Mouse (Mus musculus) heart, adult 2 months (tissue): ENCODE measurements around the gene Cnnm1. TPM values are rescaled to one million over a fixed set of nuclear protein-coding genes. Genes with fewer than 3 reads are reported as not detected.

Experiments used
- DNase-seq, 2 experiments: peaks; one replicate each; pipeline ENCODE4 v3.0.0; 2021
- H3K27ac ChIP-seq: fragments of 200-600 bp; 2 replicates; pipeline ENCODE4 v1.8.1; 2022
- H3K27me3 ChIP-seq: fragments of 200-500 bp; 2 replicates; pipeline ENCODE4 v1.6.1; 2012; ENCODE audit warnings: mild to moderate bottlenecking, low read length, inconsistent platforms, mixed read lengths; ENCODE audit not compliant: control insufficient read depth, insufficient read depth
- H3K36me3 ChIP-seq: fragments of 200-500 bp; 2 replicates; pipeline ENCODE4 v1.6.1; 2012; ENCODE audit warnings: low read length, inconsistent platforms; ENCODE audit not compliant: control insufficient read depth, insufficient read depth
- H3K4me1 ChIP-seq: fragments of 200-500 bp; 2 replicates; pipeline ENCODE4 v1.6.1; 2011; ENCODE audit warnings: low read length; ENCODE audit not compliant: control insufficient read depth, insufficient read depth
- H3K4me3 ChIP-seq: fragments of 200-600 bp; 2 replicates; pipeline ENCODE4 v1.8.1; 2022
- H3K79me2 ChIP-seq: fragments of 200-500 bp; replicated peaks from 2 replicates; pipeline ENCODE4 v1.6.1; 2012; ENCODE audit warnings: mild to moderate bottlenecking, inconsistent platforms, low read length, moderate library complexity, mixed read lengths; ENCODE audit not compliant: control insufficient read depth, insufficient read depth
- H3K9ac ChIP-seq: fragments of 200-500 bp; 2 replicates; pipeline ENCODE4 v1.6.1; 2012; ENCODE audit warnings: low read depth, mild to moderate bottlenecking, control low read depth, inconsistent platforms, low read length, mixed read lengths
- CTCF ChIP-seq: fragments of 200-600 bp; IDR thresholded peaks from 2 replicates; pipeline ENCODE4 v1.8.1; 2022; ENCODE audit warnings: antibody characterized with exemption, mild to moderate bottlenecking, moderate library complexity
- EP300 ChIP-seq: fragments of 200-500 bp; IDR thresholded peaks from 2 replicates; pipeline ENCODE4 v1.6.1; 2011; ENCODE audit warnings: low read depth, low read length, control low read depth; ENCODE audit not compliant: insufficient read depth
- POLR2A ChIP-seq: fragments of 200-500 bp; IDR thresholded peaks from 2 replicates; pipeline ENCODE4 v1.6.1; 2011; ENCODE audit warnings: mild to moderate bottlenecking, low read depth, low read length, control low read depth; ENCODE audit not compliant: insufficient read depth
- WGBS: fragments of 180-500 bp; shearing (Covaris S2); methylation state at CpG from one replicate; pipeline ENCODE4 v1.1.7; 2018; 5-methylcytosine and 5-hydroxymethylcytosine counted together
- intact Hi-C: fragments of 180-260 bp; cut with DNase I; formaldehyde crosslinking; loops from one replicate; pipeline ENCODE4 v1.15.1; 2025
- polyA plus RNA-seq: library from polyadenylated mRNA; depleted of rRNA; stranded (reverse); fragments of >200 nt; gene quantifications from 2 replicates; pipeline ENCODE4 v1.2.3, GENCODE M21; 2012
- total RNA-seq, 2 experiments: library from RNA; stranded (reverse); gene quantifications; 2 replicates each; pipeline ENCODE4 v1.2.3; 2021

Cnnm1 gene
- total and polyA plus RNA-seq, 3 experiments: 0.04 to 0.05 (median 0.05) TPM

- Histone ChIP-seq H3K27ac (peak overlapping the region; percentile 90; the same call in 1 of the 2 replicates), H3K4me3 (no peak overlapping the region), H3K79me2 (no peaks in the 10 kb centered on the region), H3K36me3 (no peaks in the 10 kb centered on the region), H3K27me3 (no peaks in the 10 kb centered on the region), H3K4me1 (peaks cover 11% of the 10 kb centered on the region), H3K9ac (no peak overlapping the region)
- intact Hi-C loops: loop anchor here (5.0 to 10.0 kb wide), 3 partner anchors 86 to 861 kb away; partner anchors contain the start of genes Cox15, Cutc and Nkx2-3
- TF ChIP-seq CTCF (no peak), POLR2A (no peak), EP300 (no peak)
- DNase-seq: no peak
- 92% methylated on average over 9 of the region's 9 CpGs for WGBS
Measured at GRCm38 (mm10) chr19:43526025-43526424, 85.8 kb downstream of the Cnnm1 start.

GRCm38 (mm10) chr19:43527131-43527530 is 86.9 kb downstream of the Cnnm1 start:
- intact Hi-C loops: loop anchor here (5.0 to 10.0 kb wide), 3 partner anchors 85 to 862 kb away; partner anchors contain the start of genes Cox15, Cutc and Nkx2-3
- no peak for DNase-seq
- WGBS: 9% methylated on average over 11 of the region's 11 CpGs

DNA sequence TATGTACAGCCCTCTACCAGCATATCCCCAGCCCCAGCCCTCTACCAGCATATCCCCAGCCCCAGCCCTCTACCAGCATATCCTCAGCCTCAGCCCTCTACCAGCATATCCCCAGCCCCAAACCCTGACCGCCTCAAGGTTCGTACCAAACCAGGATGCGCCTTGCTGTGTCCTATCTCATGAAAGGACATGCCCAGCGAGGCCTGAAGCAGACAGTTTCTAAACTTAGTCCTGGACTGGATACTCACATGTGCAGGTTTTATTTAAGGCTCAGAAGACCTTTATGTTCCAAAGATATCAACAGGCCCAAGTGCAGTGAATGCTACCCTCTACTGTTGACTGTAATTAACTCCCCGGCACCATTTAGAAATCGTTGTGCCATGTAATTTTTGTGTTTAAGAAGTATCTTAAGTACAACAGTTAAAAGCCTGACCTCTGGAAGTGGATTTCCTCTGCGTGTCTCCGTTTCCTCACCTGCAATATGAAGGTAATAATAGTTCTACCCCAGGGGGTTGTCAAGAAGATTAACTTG is 87.9 kb downstream of the Cnnm1 start:
- Histone ChIP-seq H3K4me3 (peak overlapping the region; percentile 22), H3K27ac (peak overlapping the region; percentile 90)
- DNase-seq: peak in 1 of 2 experiments; percentile 40

More at GRCm38 (mm10) chr19:43527131-43527530, 86.9 kb downstream of the Cnnm1 start:
- no peaks in the 10 kb centered on the region for H3K79me2 ChIP-seq
- H3K27me3 ChIP-seq: no peaks in the 10 kb centered on the region
- H3K4me3 ChIP-seq: no peak overlapping the region; the same call in 1 of the 2 replicates
- peaks cover 11% of the 10 kb centered on the region for H3K4me1 ChIP-seq
- H3K27ac ChIP-seq: peak overlapping the region; percentile 90
- no peak overlapping the region for H3K9ac ChIP-seq
- no peaks in the 10 kb centered on the region for H3K36me3 ChIP-seq
- TF ChIP-seq POLR2A (no peak), EP300 (0 out of 2 replicates have a peak, but pooled peaks have one; percentile 26), CTCF (peak; percentile 75)

GRCm38 (mm10) chr19:43530197-43530770 is 90.0 kb downstream of the Cnnm1 start:
- no peaks in the 10 kb centered on the region for H3K79me2 ChIP-seq
- intact Hi-C loops: loop anchor here (2.0 kb wide), 1 partner anchor 125 kb away; no protein-coding TSS in a partner anchor
- no peaks in the 10 kb centered on the region for H3K27me3 ChIP-seq
- H3K27ac ChIP-seq: peak overlapping the region; percentile 40; the same call in 1 of the 2 replicates
- 4% methylated on average over 13 of the region's 13 CpGs for WGBS
- DNase-seq: peak; percentile 54 to 76
- H3K4me3 ChIP-seq: peak overlapping the region; percentile 25; the same call in 1 of the 2 replicates
- no peaks in the 10 kb centered on the region for H3K36me3 ChIP-seq
- peak overlapping the region; percentile 62; the same call in 1 of the 2 replicates for H3K9ac ChIP-seq
- peaks cover 7% of the 10 kb centered on the region for H3K4me1 ChIP-seq
- TF ChIP-seq EP300 (no peak), CTCF (peak; percentile 80)

More for the DNA sequence above, 87.9 kb downstream of the Cnnm1 start:
- Histone ChIP-seq H3K36me3 (no peaks in the 10 kb centered on the region), H3K27me3 (no peaks in the 10 kb centered on the region), H3K9ac (peak overlapping the region; percentile 18), H3K79me2 (no peaks in the 10 kb centered on the region), H3K4me1 (peaks cover 11% of the 10 kb centered on the region)
- intact Hi-C loops: loop anchor here (1.0 to 10.0 kb wide), 4 partner anchors 32 to 863 kb away; partner anchors contain the start of genes Cox15, Cutc and Nkx2-3
- WGBS: 63% methylated on average over 8 of the region's 8 CpGs
- TF ChIP-seq EP300: no peak
- peak; percentile 60 for TF ChIP-seq CTCF
- peak; percentile 67 for TF ChIP-seq POLR2A

- H3K27me3 ChIP-seq: no peaks in the 10 kb centered on the region
- H3K4me3 ChIP-seq: no peak overlapping the region
- TF ChIP-seq CTCF: no peak
- no peak for TF ChIP-seq POLR2A
- TF ChIP-seq EP300: no peak
- H3K9ac ChIP-seq: no peak overlapping the region
- no peaks in the 10 kb centered on the region for H3K36me3 ChIP-seq
- DNase-seq: no peak
- no peaks in the 10 kb centered on the region for H3K79me2 ChIP-seq
- intact Hi-C loops: loop anchor here (2.0 kb wide), 1 partner anchor 124 kb away; no protein-coding TSS in a partner anchor
- H3K27ac ChIP-seq: no peak overlapping the region; the same call in 1 of the 2 replicates
- H3K4me1 ChIP-seq: peaks cover 4% of the 10 kb centered on the region
- 39% methylated on average over 12 of the region's 12 CpGs for WGBS
Measured at GRCm38 (mm10) chr19:43530921-43531320, 90.7 kb downstream of the Cnnm1 start.

DNA sequence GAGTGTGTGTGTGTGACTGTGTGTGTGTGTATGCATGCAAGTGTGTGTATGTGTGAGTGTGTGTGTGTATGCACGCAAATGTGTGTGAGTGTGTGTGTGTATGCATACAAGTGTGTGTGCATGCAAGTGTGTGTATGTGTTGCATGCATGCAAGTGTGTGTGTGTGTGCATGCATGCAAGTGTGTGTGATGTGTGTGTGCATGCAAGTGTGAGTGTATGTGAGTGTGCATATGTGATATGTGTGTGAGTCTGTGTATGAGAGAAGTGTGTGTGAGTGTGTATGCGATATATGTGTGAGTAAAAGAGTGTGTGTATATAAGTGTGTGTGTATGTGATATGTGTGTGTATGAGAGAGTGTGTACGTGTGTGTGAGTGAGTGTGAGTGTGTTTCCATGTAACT is 95.1 kb downstream of the Cnnm1 start:
- no peak overlapping the region for H3K27ac ChIP-seq
- TF ChIP-seq CTCF (no peak), EP300 (no peak), POLR2A (no peak)
- no peaks in the 10 kb centered on the region for H3K36me3 ChIP-seq
- 90% methylated on average over 3 of the region's 3 CpGs for WGBS
- DNase-seq: no peak
- H3K9ac ChIP-seq: no peak overlapping the region
- H3K4me3 ChIP-seq: no peak overlapping the region
- H3K27me3 ChIP-seq: no peaks in the 10 kb centered on the region; the same call in 1 of the 2 replicates
- intact Hi-C loops: no loop called here
- H3K79me2 ChIP-seq: no peaks in the 10 kb centered on the region
- H3K4me1 ChIP-seq: peaks cover 2% of the 10 kb centered on the region
